Mouse (Mus musculus) embryonic stem cell, embryonic (primary cell): ENCODE measurements around the gene Map4.

Source experiments
- CTCF ChIA-PET, 4 experiments: fragments of 300-600 bp in 2 of 4; fragments of 350-600 bp in 2 of 4; sonication (Branson Sonifier 250); formaldehyde crosslinking; loops; one replicate each; lab custom pipeline; 2022; ENCODE audit warnings: inconsistent platforms in 2 of 4; lab: Charles Lee
- POLR2A ChIA-PET, 4 experiments: fragments of 300-600 bp in 2 of 4; fragments of 350-600 bp in 2 of 4; sonication (Branson Sonifier 250); formaldehyde crosslinking; loops; one replicate each; lab custom pipeline; 2022; ENCODE audit warnings: antibody characterized with exemption in 4 of 4, inconsistent platforms in 1 of 4; lab: Charles Lee

Gene Map4

GRCm38 (mm10) chr9:109931257-109932171, at the start of gene Map4:
Gene Map4, plus strand, starts transcription at chr9:109931460.
- ChIA-PET CTCF (interaction anchor here in 3 of 4 experiments (0.6 to 1.1 kb wide), 5 partner anchors 9 to 54 kb away, joined by 3 to 6 read pairs (median 3); no protein-coding TSS in a partner anchor), POLR2A (interaction anchor here (0.6 to 18.0 kb wide), 75 partner anchors 8 to 1415 kb away, joined by 3 to 232 read pairs (median 5); partner anchors contain the start of genes Dhx30 (in 2 of the 4), Smarcc1 (in 2 of the 4), Cdc25a (in 1 of the 4) and Nme6 (in 1 of the 4))

- POLR2A ChIA-PET = interaction anchor here in 3 of 4 experiments (1.0 to 10.1 kb wide), 13 partner anchors 7 to 80 kb away, joined by 3 to 161 read pairs (median 7); partner anchors contain the start of genes Cdc25a (in 2 of the 3) and Map4 (in 1 of the 3)
These were observed 45.0 kb upstream of the Map4 start for GRCm38 (mm10) chr9:109886259-109886658.

DNA sequence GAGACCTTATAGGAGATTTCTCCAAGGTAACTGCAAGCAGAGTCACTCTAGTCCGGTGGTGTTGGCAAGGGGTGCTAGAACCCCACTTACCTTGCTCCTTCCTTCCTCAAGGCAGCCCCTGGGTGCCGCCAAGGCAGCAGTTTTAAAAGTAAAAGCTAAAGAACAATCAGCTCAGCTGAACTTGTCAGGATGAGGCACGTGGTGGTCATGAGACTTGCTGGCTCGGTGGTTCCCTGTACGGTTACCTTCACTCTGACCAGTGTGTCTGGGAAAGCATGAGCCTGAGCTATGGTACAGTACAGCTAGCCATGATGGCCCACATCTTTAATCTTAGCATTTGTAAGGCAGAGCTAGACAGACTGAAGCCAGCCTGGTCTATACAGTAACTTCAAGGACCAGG, 43.9 kb upstream of the Map4 start:
- POLR2A ChIA-PET = interaction anchor here in 3 of 4 experiments (0.6 to 10.1 kb wide), 29 partner anchors 8 to 267 kb away, joined by 3 to 161 read pairs (median 4); partner anchors contain the start of genes Cdc25a (in 3 of the 3) and Map4 (in 1 of the 3)

More at GRCm38 (mm10) chr9:109886259-109886658, 45.0 kb upstream of the Map4 start:
- CTCF ChIA-PET = interaction anchor here in 1 of 4 experiments (1.4 kb wide), 1 partner anchor 11 kb away, joined by 5 read pairs; the partner anchor contains the start of gene Cdc25a

GRCm38 (mm10) chr9:109891501-109891900, 39.8 kb upstream of the Map4 start:
- POLR2A ChIA-PET = interaction anchor here in 2 of 4 experiments (0.6 to 20.9 kb wide), 26 partner anchors 8 to 463 kb away, joined by 3 to 484 read pairs (median 5); partner anchors contain the start of genes Cdc25a (in 2 of the 2) and Map4 (in 1 of the 2)

More for the DNA sequence above, 43.9 kb upstream of the Map4 start:
- CTCF ChIA-PET = interaction anchor here in 1 of 4 experiments (1.1 to 1.4 kb wide), 2 partner anchors 9 to 12 kb away, joined by 3 to 5 read pairs; partner anchors contain the start of gene Cdc25a

DNA sequence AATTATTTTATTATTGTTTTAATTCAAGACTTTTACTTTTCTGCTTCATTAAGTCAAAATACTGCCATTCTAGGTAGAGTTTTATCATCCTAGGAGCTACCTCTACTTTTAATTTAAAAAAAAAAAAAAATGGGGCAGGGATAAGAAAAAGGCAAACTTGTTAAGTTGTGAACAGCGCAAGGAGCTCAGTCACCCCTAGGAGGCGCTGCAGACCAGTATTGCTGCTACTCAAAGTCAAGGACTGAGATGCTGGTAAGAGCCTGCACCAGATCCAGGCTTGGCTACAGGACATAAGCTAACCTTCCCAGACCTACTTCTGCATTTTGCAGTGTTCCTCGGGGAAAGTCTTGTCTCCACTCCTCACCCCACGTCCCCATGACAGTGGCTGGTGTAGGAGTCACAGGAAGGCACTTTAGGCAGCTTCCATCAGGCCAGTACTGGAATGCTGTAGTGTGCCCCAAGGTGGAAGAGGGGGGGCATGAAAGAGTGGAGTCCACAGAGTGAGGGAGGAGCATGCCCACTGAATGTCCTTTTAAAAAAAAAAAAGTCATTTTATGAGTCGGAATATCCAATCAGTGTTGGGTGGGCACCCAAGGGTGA, 38.5 kb upstream of the Map4 start:
- ChIA-PET POLR2A (interaction anchor here (0.6 to 20.9 kb wide), 44 partner anchors 10 to 801 kb away, joined by 3 to 484 read pairs (median 5); partner anchors contain the start of genes Cdc25a (in 3 of the 4) and Map4 (in 2 of the 4)), CTCF (interaction anchor here (0.5 to 4.2 kb wide), 60 partner anchors 8 to 1615 kb away, joined by 3 to 23 read pairs (median 4); partner anchors contain the start of genes Cdc25a (in 2 of the 4), Nme6 (in 1 of the 4) and Nradd (in 1 of the 4))

More at GRCm38 (mm10) chr9:109891501-109891900, 39.8 kb upstream of the Map4 start:
- CTCF ChIA-PET = interaction anchor here (0.6 to 3.0 kb wide), 16 partner anchors 8 to 229 kb away, joined by 3 to 13 read pairs (median 4); partner anchors contain the start of genes Cdc25a (in 1 of the 4) and Nme6 (in 1 of the 4)

- ChIA-PET CTCF (interaction anchor here (0.6 to 4.2 kb wide), 70 partner anchors 9 to 410 kb away, joined by 3 to 23 read pairs (median 4); partner anchors contain the start of genes Cdc25a (in 1 of the 4), Elp6 (in 1 of the 4) and Map4 (in 1 of the 4)), POLR2A (interaction anchor here (0.6 to 20.9 kb wide), 56 partner anchors 8 to 514 kb away, joined by 3 to 484 read pairs (median 5); partner anchors contain the start of genes Map4 (in 3 of the 4), Cdc25a (in 2 of the 4), Elp6 (in 1 of the 4) and Nme6 (in 1 of the 4))
These were observed 36.7 kb upstream of the Map4 start for GRCm38 (mm10) chr9:109894413-109895090.

DNA sequence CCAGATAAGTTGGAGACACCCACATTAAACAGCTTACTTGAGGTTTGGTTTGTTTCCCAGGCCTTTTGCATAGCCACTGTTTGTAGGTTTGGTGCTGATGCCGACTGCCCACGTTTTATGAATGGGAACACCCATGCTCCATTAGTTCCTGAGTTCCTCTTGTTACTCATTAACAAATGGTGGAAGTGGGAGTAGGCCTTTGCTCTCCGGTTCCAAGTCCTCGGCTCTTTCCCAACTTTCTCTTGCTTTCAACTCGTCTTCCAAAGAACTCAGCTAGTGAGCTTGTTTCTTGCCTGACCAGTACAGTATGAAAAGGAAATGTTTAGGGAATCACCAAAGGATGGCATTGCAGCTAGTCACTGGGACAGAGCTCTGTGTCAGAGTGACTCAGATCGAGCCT, 35.7 kb upstream of the Map4 start:
- CTCF ChIA-PET = interaction anchor here (0.6 to 4.2 kb wide), 26 partner anchors 10 to 739 kb away, joined by 3 to 23 read pairs (median 5); no protein-coding TSS in a partner anchor
- POLR2A ChIA-PET = interaction anchor here (0.6 to 20.9 kb wide), 44 partner anchors 9 to 513 kb away, joined by 3 to 484 read pairs (median 5); partner anchors contain the start of genes Map4 (in 3 of the 4), Cdc25a (in 2 of the 4), Nme6 (in 1 of the 4) and Ptpn23 (in 1 of the 4)

- POLR2A ChIA-PET = interaction anchor here (0.6 to 20.9 kb wide), 28 partner anchors 8 to 321 kb away, joined by 3 to 484 read pairs (median 4); partner anchors contain the start of genes Cdc25a (in 2 of the 4), Map4 (in 2 of the 4) and Nme6 (in 1 of the 4)
- CTCF ChIA-PET = interaction anchor here in 3 of 4 experiments (0.6 to 2.0 kb wide), 5 partner anchors 8 to 738 kb away, joined by 3 to 14 read pairs (median 4); no protein-coding TSS in a partner anchor
These were observed 34.8 kb upstream of the Map4 start for GRCm38 (mm10) chr9:109896253-109897150.

- ChIA-PET POLR2A (interaction anchor here in 3 of 4 experiments (0.7 to 20.9 kb wide), 15 partner anchors 9 to 74 kb away, joined by 3 to 484 read pairs (median 5); partner anchors contain the start of gene Map4 (in 3 of the 3)), CTCF (interaction anchor here in 2 of 4 experiments (0.9 to 1.6 kb wide), 2 partner anchors 41 to 87 kb away, joined by 3 read pairs; no protein-coding TSS in a partner anchor)
These were observed 33.2 kb upstream of the Map4 start for GRCm38 (mm10) chr9:109898027-109898426.

DNA sequence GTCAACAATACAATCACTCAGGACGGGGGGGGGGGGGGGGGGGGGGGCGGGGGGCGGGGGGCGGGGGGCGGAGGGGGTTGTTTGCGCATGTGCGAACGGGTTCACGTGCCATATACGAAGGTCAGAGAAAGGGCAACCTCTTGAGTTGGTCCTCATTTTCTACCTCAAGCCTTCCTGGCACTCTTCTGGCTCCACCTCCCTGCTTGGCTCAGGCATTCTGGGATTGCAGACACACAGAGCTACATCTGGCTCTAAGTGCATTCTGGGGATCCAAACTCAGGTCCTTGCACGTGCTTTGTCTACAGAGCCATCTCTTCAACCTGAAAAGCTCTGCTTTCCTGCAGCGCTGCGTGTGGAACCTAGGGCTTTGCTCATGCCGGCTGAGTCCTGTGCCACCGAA, 31.9 kb upstream of the Map4 start:
- ChIA-PET CTCF (interaction anchor here in 3 of 4 experiments (0.5 to 1.6 kb wide), 9 partner anchors 23 to 958 kb away, joined by 3 to 4 read pairs (median 3); no protein-coding TSS in a partner anchor), POLR2A (interaction anchor here (0.5 to 24.3 kb wide), 69 partner anchors 1 to 1266 kb away, joined by 3 to 484 read pairs (median 4); partner anchors contain the start of genes Cdc25a (in 3 of the 4) and Map4 (in 3 of the 4))

DNA sequence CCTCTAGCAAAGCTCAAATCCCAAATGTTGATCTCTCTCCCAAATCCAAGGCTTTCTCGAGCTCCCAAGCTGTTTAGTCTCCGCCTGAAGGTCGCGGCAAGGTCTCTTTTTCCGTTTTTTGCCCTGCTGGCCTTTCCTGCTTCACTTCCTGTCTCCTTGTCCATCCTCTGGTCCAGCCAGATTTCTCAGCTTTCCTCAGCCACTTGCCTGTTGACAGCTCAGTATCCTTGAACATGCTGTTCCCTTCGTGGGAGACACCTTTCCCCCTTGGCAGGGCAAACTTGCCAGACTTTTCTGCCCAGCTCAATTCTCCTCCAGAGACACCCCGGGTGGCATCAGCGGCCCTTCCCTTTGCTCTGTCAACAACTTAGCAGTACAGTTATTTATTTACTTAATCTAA, 31.5 kb upstream of the Map4 start:
- ChIA-PET CTCF (interaction anchor here in 3 of 4 experiments (0.5 to 1.1 kb wide), 8 partner anchors 23 to 957 kb away, joined by 3 to 5 read pairs (median 4); no protein-coding TSS in a partner anchor), POLR2A (interaction anchor here (0.5 to 24.3 kb wide), 65 partner anchors 1 to 1266 kb away, joined by 3 to 484 read pairs (median 4); partner anchors contain the start of genes Cdc25a (in 3 of the 4) and Map4 (in 3 of the 4))

DNA sequence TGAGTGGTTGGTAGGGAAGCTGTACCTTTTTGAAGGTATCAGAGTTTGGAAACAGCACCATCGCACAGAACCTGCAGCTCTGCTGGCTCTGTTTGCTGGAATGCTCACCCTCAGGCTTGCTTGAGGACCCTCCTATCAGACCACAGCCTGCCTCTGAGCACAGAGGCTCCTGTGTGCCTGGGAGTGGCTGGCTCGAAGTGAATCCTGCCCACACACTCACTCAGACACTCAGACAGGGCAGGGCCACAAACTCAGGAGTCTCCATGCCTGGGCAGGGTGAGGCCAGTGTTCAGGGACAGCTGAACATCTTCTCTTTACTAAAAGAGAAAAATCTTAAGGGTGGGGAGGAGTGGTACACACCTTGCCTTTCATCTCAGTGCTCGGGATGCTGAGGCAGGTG, 30.7 kb upstream of the Map4 start:
- CTCF ChIA-PET = interaction anchor here (0.6 to 1.4 kb wide), 5 partner anchors 8 to 558 kb away, joined by 3 to 4 read pairs (median 3); no protein-coding TSS in a partner anchor
- POLR2A ChIA-PET = interaction anchor here in 3 of 4 experiments (0.6 to 24.3 kb wide), 37 partner anchors 2 to 805 kb away, joined by 3 to 484 read pairs (median 6); partner anchors contain the start of genes Map4 (in 3 of the 3), Cdc25a (in 2 of the 3) and Plxnb1 (in 1 of the 3)

DNA sequence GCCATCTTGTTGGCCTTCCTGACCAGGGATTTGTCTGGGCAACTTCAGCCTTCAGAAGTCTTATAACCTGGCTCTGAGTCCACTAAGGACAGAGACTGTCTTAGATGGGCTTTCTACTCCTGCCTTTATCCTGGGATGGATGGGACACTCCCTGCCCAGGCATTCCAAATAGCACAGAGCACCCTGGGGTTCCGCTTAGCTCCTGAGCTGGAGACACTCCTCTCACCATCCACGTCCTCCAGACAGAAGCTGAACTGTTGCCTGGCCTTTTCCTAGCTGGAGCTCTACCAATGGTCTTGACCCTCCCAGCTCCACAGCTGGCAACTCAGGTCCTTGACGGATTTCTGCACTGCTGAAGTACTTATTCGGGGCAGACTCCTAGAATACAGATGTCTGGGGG, 29.0 kb upstream of the Map4 start:
- POLR2A ChIA-PET = interaction anchor here in 3 of 4 experiments (0.6 to 24.3 kb wide), 39 partner anchors 4 to 230 kb away, joined by 3 to 484 read pairs (median 4); partner anchors contain the start of genes Map4 (in 3 of the 3) and Cdc25a (in 1 of the 3)
- CTCF ChIA-PET = interaction anchor here in 3 of 4 experiments (0.6 to 1.6 kb wide), 4 partner anchors 9 to 19 kb away, joined by 3 to 15 read pairs (median 4); no protein-coding TSS in a partner anchor

- CTCF ChIA-PET = interaction anchor here in 3 of 4 experiments (0.6 to 1.6 kb wide), 5 partner anchors 9 to 373 kb away, joined by 3 to 15 read pairs (median 4); no protein-coding TSS in a partner anchor
- POLR2A ChIA-PET = interaction anchor here in 3 of 4 experiments (0.6 to 24.3 kb wide), 38 partner anchors 4 to 229 kb away, joined by 3 to 484 read pairs (median 4); partner anchors contain the start of genes Map4 (in 3 of the 3) and Cdc25a (in 1 of the 3)
These were observed 28.5 kb upstream of the Map4 start for GRCm38 (mm10) chr9:109902740-109903139.
